Mouse (Mus musculus): ENCODE results near the gene Gsg1l.

The Gsg1l gene

GRCm38 (mm10) chr7:126082286-126082741 lies at the start of gene Gsg1l:
TSS of gene Gsg1l (minus strand) at chr7:126082411.
- no peak for DNase-seq

- DNase-seq = no peak
These were observed 45.5 kb upstream of the Gsg1l start for GRCm38 (mm10) chr7:126127673-126128072.

- DNase-seq = no peak
These were observed 44.3 kb upstream of the Gsg1l start for GRCm38 (mm10) chr7:126126502-126126901.

GRCm38 (mm10) chr7:126121533-126121932 lies 39.3 kb upstream of the Gsg1l start:
- DNase-seq = peak; percentile 16

DNA sequence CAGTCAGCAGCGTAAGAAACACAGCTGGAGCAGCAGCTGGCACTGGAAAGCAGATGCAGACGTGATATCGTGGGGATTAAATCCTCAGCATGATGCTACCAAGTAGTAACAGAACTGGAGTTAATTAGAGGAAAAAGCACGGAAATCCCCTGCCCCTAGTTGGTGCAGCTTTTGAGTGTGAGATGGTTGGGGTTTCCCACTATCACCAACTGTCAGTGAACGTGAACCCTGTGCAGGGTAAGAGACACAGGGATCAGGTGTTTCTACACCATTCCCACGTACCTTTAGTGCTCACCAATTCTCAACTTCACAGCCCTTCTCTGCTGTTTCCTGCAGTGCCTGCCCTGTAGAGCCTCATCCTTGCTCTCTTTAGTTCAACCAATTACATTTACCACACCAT lies 37.6 kb upstream of the Gsg1l start:
- no peak for DNase-seq

DNA sequence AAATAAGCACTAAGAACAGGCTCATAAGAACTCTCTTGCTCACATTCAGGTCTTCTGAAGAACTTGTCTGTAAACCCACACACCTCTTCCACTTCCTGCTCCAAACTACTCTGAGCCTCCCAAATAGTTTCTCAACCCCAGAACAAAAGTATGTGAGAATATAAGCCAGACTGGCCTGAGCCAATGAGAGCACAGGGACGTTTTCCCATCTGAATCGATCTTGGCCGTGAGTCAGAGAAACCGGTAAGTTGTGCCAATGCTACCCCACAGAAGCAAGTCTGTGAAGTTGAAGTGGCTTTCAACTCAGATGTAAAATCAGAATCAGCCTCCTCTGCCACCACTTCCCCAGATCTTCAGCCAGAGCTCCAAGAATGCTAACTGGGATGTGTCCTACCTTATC lies 31.1 kb upstream of the Gsg1l start:
- DNase-seq = no peak

GRCm38 (mm10) chr7:126111230-126111629 lies 29.0 kb upstream of the Gsg1l start:
- no peak for DNase-seq

GRCm38 (mm10) chr7:126109898-126110297 lies 27.7 kb upstream of the Gsg1l start:
- no peak for DNase-seq

GRCm38 (mm10) chr7:126100440-126100839 lies 18.2 kb upstream of the Gsg1l start:
- DNase-seq = no peak

DNA sequence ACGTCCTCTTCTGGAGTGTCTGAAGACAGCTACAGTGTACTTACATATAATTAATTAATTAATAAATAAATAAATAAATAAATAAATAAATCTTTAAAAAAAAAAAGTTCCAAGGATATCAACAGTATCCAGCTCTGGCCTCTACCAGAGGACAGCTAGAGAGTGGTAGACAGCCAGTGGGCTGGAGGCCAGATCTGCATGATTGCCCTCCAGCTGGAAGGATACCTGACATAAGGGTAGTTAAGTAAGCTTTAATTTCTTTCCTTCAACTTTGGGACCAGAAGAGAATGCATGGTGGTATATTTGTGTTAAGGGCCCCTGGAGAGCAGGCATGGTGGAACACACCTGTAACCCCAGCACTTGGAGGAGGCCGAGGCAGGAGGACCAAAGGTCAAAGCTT lies 17.6 kb upstream of the Gsg1l start:
- DNase-seq = no peak

GRCm38 (mm10) chr7:126099163-126099775 lies 17.1 kb upstream of the Gsg1l start:
- DNase-seq = no peak

GRCm38 (mm10) chr7:126097219-126097915 lies 15.2 kb upstream of the Gsg1l start:
- DNase-seq = peak; percentile 17

GRCm38 (mm10) chr7:126096596-126096995 lies 14.4 kb upstream of the Gsg1l start:
- peak; percentile 49 for DNase-seq

DNA sequence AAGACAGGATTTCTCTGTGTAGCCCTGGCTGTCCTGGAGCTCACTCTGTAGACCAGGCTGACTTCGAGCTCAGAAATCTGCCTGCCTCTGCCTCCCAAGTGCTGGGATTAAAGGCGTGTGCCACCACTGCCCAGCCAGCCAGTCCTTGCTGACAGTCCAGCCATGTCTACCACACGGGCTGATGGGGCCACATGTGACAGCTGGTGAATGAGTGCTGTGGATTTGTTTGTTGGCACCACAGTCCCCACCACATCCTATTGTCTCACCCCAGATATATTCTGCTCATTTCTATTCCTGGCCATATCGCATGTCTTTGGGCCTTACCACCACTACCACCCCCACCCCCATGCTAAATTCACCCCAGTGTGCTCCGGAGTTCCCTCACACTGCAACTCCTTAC lies 12.5 kb upstream of the Gsg1l start:
- no peak for DNase-seq

DNA sequence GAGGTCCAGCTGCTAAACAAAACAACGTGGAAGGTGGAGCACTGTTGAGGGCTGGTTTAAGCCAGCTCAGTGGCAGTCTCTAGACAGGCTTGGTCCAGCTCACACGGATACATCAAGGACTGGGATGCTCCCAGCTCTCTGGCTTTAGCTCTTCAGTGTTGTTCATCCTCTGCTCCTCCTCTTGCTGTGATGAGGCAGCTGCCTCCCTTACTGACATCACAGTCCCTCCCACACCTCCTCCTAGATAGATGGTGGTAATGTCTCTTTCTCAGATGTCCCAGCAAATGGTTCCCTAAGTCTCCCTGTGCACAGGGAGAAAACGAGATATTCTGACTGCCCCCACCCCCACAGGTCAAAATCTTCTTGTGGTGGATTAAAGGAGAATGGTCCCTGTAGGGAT lies 11.0 kb upstream of the Gsg1l start:
- no peak for DNase-seq

- DNase-seq = peak; percentile 54
These were observed 7.6 kb upstream of the Gsg1l start for GRCm38 (mm10) chr7:126089782-126090181.

DNA sequence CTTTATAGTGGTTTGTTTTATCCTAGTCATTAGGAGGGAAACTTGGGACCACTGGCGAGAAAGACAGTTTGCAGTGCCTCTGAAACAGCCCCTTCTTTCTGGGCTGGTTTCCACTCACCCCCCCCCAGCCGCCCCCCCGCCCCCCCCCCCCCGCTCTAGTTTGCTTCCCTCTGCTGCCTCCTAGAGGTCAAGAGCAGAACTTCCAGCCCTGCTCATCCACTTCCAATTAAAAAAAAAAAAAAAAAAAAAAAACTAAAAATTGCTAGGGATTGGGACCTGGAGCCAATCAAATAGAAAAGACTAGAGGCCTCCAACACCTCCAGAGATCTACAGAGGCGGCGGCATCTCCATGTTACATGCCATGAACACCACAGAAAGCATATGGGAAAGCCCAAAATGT lies 5.9 kb upstream of the Gsg1l start:
- DNase-seq = peak; percentile 17

GRCm38 (mm10) chr7:126087602-126088001 lies 5.4 kb upstream of the Gsg1l start:
- DNase-seq = no peak

GRCm38 (mm10) chr7:126086321-126086741 lies 4.1 kb upstream of the Gsg1l start:
- peak; percentile 18 for DNase-seq

DNA sequence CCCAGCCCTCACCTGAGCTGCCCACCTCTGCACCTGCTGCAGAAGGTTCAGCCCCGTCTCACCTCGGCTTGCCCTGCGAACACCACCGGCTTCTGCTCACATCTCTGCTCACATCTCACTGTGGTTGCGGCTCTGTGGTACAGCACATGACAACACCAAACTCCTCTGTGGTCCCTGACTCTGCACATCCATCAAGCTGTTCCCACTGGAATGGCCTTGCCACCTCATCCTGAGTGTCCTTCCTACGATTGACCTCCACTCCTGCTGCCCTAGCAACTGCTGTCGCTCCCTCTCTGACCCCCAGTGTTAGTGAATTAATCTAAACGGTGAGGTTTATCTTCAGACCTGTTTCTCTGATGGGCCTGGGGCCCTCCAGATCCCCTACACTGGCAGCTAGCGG lies 2.9 kb upstream of the Gsg1l start:
- DNase-seq = no peak

DNA sequence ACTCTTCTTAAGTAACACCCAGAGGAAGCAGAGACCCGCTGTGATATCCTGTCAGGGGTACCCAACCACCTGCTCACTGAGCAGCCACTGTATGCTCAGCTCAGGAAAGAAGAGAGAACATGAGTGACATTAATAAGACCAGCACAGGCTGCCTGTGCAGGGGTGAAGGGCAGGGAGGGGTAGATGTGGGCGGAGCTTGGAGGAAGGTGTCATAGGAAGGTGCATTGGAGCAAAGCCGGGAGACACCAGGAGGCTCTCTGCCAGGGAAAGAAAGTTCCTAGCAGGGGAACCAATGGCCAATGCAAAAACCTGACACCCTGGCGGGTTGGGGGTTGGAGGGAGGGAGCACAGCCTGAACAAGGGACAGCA lies 1.8 kb upstream of the Gsg1l start:
- DNase-seq = peak; percentile 15

GRCm38 (mm10) chr7:126083341-126083979 lies 1.2 kb upstream of the Gsg1l start:
- DNase-seq = peak; percentile 17

GRCm38 (mm10) chr7:126081727-126082285 lies 405 bp downstream of the Gsg1l start:
- DNase-seq = no peak

Data from kidney, adult 9 months (tissue).